Mouse (Mus musculus): ENCODE measurements at regions not wholly inside any gene's neighbourhood (a gene's known extent, or its start where the extent isn't known, plus 50 kb on each side); places are given as distances from the start of the nearest gene placed in this dataset.

DNA sequence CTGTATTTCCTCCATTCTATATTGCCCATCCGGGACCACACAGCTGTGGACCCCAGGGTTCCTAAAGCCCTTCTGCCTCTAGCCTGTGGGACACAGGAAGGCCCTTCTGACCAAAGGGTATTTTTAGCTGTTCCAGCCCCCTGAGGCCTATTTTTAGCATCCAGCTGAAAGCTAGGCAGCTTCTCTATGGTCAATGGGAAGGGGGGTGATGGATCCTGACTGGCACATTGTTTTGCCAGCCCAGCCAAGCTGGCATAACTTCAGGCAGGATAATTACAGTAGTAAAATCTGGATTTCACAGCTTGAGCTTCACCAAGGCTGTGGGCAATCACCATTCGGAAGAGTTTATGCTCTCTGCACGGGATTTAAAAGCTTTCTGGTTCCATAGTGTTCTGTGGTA lies 153.9 kb upstream of the Kcnd3 start:
- Histone ChIP-seq H3K27me3 (ENCODE audit: control insufficient read depth, insufficient read depth, low read length) (no peaks in the 10 kb centered on the region), H3K27ac (ENCODE audit: control insufficient read depth, insufficient read depth, low read depth, low read length) (no peak overlapping the region), H3K4me3 (ENCODE audit: control insufficient read depth, low read depth, low read length) (no peak overlapping the region), H3K4me1 (ENCODE audit: control insufficient read depth, insufficient read depth, low read length) (no peaks in the 10 kb centered on the region; the same call in 1 of the 2 replicates), H3K36me3 (ENCODE audit: control insufficient read depth, insufficient read depth, low read length) (no peaks in the 10 kb centered on the region)
- TF ChIP-seq POLR2A (IDR thresholded peaks at IDR 0.05; ENCODE audit: control insufficient read depth, low read depth, low read length) (no peak), CTCF (IDR thresholded peaks at IDR 0.05; ENCODE audit: control insufficient read depth, insufficient read depth, insufficient replicate concordance, low read depth, low read length) (no peak)

DNA sequence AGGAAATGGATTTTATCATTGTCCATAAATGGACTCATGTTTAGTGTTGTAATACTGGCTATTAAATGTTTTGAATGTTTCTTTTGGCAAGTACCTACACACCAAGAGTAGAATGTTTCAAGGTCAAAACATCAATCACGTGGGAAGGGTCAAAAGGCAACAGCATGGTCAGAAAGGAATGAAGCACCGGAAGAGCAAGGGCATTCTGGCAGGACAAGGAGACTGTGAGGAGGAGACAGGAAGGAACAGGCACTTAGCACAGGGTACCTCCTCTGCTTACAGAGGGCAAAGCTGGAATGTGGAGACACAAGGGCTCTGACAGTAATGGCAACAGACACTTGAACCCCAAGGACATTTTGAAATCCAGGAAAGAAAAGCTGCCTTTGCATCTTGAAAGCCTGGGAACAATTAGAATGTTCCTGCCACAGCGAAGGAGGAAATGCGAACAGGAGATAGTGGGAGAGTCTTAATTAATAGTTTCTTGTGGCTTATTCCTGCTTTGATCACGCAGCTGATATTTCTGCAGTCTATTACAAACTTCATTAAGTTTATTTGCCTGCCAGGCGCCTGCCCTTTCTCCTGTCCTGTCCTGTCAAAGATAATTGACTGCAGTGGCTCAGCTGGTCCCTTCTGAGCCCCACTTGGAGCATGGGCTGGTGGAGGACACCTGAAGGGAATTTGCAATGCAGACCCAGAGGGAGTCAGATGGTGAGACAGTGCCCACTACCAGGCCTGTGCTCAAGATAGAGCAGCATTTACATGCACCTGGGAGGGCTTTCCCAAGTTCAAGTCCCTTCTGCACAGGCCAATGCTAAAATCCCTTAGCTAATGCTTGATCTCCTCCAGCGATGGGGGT lies 151.2 kb upstream of the Kcnd3 start:
- 0 out of 2 replicates have a peak overlapping the region, but pooled peaks have one; percentile 8 for H3K27ac ChIP-seq (ENCODE audit: control insufficient read depth, insufficient read depth, low read depth, low read length)
- H3K4me3 ChIP-seq (ENCODE audit: control insufficient read depth, low read depth, low read length) = no peak overlapping the region
- no peaks in the 10 kb centered on the region; the same call in 1 of the 2 replicates for H3K4me1 ChIP-seq (ENCODE audit: control insufficient read depth, insufficient read depth, low read length)
- TF ChIP-seq CTCF (IDR thresholded peaks at IDR 0.05; ENCODE audit: control insufficient read depth, insufficient read depth, insufficient replicate concordance, low read depth, low read length) (no peak), POLR2A (IDR thresholded peaks at IDR 0.05; ENCODE audit: control insufficient read depth, low read depth, low read length) (no peak)
- no peaks in the 10 kb centered on the region for H3K27me3 ChIP-seq (ENCODE audit: control insufficient read depth, insufficient read depth, low read length)
- no peaks in the 10 kb centered on the region for H3K36me3 ChIP-seq (ENCODE audit: control insufficient read depth, insufficient read depth, low read length)

DNA sequence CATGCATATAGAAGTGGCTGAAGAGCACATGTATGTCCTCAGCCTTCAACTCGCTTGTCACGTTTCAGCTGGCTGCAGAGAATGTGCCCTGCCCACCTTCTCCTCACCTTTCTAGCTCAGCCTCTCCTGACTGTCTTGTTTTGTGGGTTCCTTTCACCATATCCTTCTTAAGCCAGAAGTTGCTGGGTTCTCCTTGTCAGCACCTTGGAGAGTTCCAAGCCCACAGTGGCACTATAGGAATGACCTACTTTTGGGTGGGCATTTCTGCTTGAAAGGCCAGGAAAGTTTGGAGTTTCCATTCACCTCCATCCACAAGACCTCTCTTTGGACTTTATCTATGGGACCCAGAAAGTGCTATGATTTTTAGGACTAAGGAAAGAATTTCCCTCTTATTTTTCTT lies 144.5 kb upstream of the Kcnd3 start:
- Histone ChIP-seq H3K36me3 (ENCODE audit: control insufficient read depth, insufficient read depth, low read length) (no peaks in the 10 kb centered on the region), H3K4me1 (ENCODE audit: control insufficient read depth, insufficient read depth, low read length) (no peaks in the 10 kb centered on the region), H3K27me3 (ENCODE audit: control insufficient read depth, insufficient read depth, low read length) (no peaks in the 10 kb centered on the region), H3K4me3 (ENCODE audit: control insufficient read depth, low read depth, low read length) (no peak overlapping the region), H3K27ac (ENCODE audit: control insufficient read depth, insufficient read depth, low read depth, low read length) (no peak overlapping the region)
- TF ChIP-seq CTCF (IDR thresholded peaks at IDR 0.05; ENCODE audit: control insufficient read depth, insufficient read depth, insufficient replicate concordance, low read depth, low read length) = no peak
- TF ChIP-seq POLR2A (IDR thresholded peaks at IDR 0.05; ENCODE audit: control insufficient read depth, low read depth, low read length) = no peak

DNA sequence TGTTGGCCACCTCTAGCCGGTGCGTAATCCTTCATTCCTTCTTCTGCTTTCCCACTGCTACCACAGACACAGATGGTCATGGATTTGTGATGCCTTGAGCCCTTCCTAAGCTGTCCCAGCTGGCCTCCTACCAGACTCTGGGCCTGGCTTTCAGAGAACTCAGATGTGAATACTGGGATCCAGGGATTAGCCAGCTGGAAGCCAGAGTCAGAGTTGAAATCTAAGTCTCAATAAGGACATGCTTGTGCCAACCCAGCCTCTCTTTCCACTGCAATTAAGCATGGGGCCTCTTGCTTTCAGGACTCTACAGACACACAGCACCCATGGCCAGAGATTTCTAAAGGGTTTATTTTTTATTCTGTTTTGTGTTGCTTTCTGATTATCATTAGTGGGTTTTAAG lies 143.1 kb upstream of the Kcnd3 start:
- Histone ChIP-seq H3K36me3 (ENCODE audit: control insufficient read depth, insufficient read depth, low read length) (no peaks in the 10 kb centered on the region), H3K27ac (ENCODE audit: control insufficient read depth, insufficient read depth, low read depth, low read length) (no peak overlapping the region), H3K4me3 (ENCODE audit: control insufficient read depth, low read depth, low read length) (no peak overlapping the region), H3K27me3 (ENCODE audit: control insufficient read depth, insufficient read depth, low read length) (no peaks in the 10 kb centered on the region), H3K4me1 (ENCODE audit: control insufficient read depth, insufficient read depth, low read length) (no peaks in the 10 kb centered on the region)
- TF ChIP-seq POLR2A (IDR thresholded peaks at IDR 0.05; ENCODE audit: control insufficient read depth, low read depth, low read length) (no peak), CTCF (IDR thresholded peaks at IDR 0.05; ENCODE audit: control insufficient read depth, insufficient read depth, insufficient replicate concordance, low read depth, low read length) (no peak)

DNA sequence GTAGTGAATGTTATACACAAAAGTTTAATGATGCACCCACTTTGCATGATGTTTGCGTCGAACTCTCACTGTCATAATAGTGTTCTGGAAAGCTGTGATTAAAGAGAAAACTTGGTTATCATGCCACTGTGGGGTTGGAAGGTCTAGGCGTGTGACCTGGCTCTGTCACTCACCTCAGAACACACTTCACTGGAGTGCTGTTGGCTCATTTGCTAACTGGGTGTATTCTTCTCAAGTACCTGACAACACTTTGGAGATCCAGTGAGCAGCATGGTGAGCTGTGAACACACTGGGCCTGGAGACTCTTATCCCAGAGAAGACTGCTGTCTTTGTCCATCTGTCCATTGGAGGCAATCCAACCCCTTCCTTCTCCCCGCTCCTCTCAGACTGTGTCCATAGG lies 98.9 kb upstream of the Kcnd3 start:
- H3K4me1 ChIP-seq (ENCODE audit: control insufficient read depth, insufficient read depth, low read length) = no peaks in the 10 kb centered on the region
- no peak overlapping the region for H3K27ac ChIP-seq (ENCODE audit: control insufficient read depth, insufficient read depth, low read depth, low read length)
- H3K27me3 ChIP-seq (ENCODE audit: control insufficient read depth, insufficient read depth, low read length) = no peaks in the 10 kb centered on the region
- no peak for TF ChIP-seq CTCF (IDR thresholded peaks at IDR 0.05; ENCODE audit: control insufficient read depth, insufficient read depth, insufficient replicate concordance, low read depth, low read length)
- no peak for TF ChIP-seq POLR2A (IDR thresholded peaks at IDR 0.05; ENCODE audit: control insufficient read depth, low read depth, low read length)
- no peak overlapping the region for H3K4me3 ChIP-seq (ENCODE audit: control insufficient read depth, low read depth, low read length)
- H3K36me3 ChIP-seq (ENCODE audit: control insufficient read depth, insufficient read depth, low read length) = no peaks in the 10 kb centered on the region

DNA sequence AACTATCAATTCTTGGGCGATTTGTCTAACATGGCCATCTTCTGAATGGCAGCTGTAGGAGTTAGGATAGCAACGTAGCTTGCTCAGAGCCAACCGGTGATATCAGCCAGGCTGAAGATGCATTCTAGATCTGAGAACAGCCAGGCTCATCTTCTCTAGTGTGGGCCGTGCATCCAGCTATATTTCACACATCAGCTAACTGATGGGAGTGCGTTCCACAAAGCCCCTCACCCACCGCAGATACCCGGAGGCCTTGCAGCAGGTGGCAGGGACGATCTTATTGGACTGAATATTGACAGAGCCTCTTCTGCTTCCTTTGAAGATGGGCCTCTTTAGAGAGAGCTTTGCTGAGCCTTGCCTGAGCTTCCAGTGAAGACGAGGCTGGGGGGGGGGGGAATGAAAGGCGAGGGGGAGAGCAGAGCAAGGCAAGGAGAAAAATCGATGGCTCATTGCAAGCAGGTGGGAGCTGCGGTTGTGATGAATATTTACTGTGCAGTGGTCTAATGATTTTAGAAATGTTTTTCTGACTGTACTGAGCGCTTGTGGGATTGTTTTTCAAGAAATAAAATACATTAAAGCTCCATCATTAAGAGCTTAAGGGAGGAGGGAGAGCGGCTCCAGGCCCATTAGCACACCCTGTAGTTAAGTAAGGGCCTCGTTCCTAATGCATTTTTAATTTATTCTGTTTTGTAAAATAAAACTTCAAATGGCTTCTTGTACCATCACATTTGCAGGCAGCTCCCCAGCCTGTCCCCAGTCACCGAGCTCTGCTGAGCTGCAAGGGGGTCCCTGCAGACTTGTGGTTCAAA lies 97.8 kb upstream of the Kcnd3 start:
- no peak for TF ChIP-seq POLR2A (IDR thresholded peaks at IDR 0.05; ENCODE audit: control insufficient read depth, low read depth, low read length)
- TF ChIP-seq CTCF (IDR thresholded peaks at IDR 0.05; ENCODE audit: control insufficient read depth, insufficient read depth, insufficient replicate concordance, low read depth, low read length) = no peak
- Histone ChIP-seq H3K27ac (ENCODE audit: control insufficient read depth, insufficient read depth, low read depth, low read length) (no peak overlapping the region), H3K4me3 (ENCODE audit: control insufficient read depth, low read depth, low read length) (no peak overlapping the region), H3K36me3 (ENCODE audit: control insufficient read depth, insufficient read depth, low read length) (no peaks in the 10 kb centered on the region), H3K27me3 (ENCODE audit: control insufficient read depth, insufficient read depth, low read length) (no peaks in the 10 kb centered on the region), H3K4me1 (ENCODE audit: control insufficient read depth, insufficient read depth, low read length) (no peaks in the 10 kb centered on the region)

DNA sequence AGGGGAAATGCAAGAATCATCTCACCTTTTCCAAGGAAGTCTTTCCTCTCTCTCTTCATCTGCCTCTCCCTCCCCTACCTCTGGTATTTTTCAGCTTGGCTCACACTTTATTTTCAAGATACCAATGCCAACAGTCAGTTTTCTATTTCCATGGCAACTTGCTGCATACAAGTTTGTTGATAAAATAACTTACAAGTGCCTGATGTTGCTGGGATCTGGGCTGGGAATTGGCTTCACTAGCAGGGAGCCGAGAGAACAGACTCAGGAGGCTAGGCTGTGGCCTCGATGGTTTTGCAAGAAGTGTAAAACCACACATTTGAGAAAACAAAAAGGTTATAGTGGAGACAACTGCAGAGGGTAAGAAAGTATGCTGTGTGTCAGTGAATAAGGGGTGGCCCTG lies 94.6 kb upstream of the Kcnd3 start:
- TF ChIP-seq POLR2A (IDR thresholded peaks at IDR 0.05; ENCODE audit: control insufficient read depth, low read depth, low read length) (no peak), CTCF (IDR thresholded peaks at IDR 0.05; ENCODE audit: control insufficient read depth, insufficient read depth, insufficient replicate concordance, low read depth, low read length) (no peak)
- Histone ChIP-seq H3K27me3 (ENCODE audit: control insufficient read depth, insufficient read depth, low read length) (no peaks in the 10 kb centered on the region), H3K4me1 (ENCODE audit: control insufficient read depth, insufficient read depth, low read length) (no peaks in the 10 kb centered on the region), H3K36me3 (ENCODE audit: control insufficient read depth, insufficient read depth, low read length) (no peaks in the 10 kb centered on the region), H3K4me3 (ENCODE audit: control insufficient read depth, low read depth, low read length) (no peak overlapping the region), H3K27ac (ENCODE audit: control insufficient read depth, insufficient read depth, low read depth, low read length) (no peak overlapping the region)
